In the genomic region with DNA sequence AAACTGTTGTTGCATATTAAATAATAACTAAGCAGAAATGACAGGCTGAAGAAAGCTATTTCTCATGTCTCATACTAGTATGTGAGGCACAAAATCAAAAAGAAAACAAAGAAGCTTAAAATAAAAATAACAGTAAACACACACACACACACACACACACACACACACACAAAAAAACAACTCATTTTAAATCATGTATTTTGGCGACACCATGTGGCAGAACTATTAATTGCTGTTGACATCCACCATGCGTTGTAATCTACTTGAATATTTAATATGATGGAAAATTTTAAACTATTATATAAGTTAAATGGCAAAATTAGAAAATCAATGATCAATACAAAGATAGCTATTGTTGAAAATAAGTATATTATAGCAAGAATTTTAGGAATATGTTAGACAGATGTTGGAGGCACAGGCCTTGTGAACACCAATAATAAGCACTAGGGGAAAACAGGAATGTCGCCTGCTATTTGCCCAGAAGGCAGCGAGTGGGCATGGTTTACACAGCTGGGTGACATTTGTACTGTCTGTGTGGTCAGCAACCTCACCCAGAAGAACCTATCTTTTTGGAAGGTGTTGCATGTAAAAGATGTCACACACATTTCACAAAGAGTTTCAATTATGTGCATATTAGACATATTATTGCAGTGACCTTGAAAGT, we compare ENCODE assay signal across 9 mouse cellular contexts. TPM values are rescaled to one million over a fixed set of nuclear protein-coding genes. Genes with fewer than 3 reads are reported as not detected.
A peak's percentile ranks its signal among the peaks of the same experiment; 100 is the strongest.
DNase-seq lines count a peak whose midpoint lies in the region; ATAC-seq lines count a peak whose summit lies in the region.
"Had no signal": no experiment of that assay in that cellular context is flagged by ENCODE, and none has a peak within 500 bp of the region (broad histone marks: within the 10 kb centered on the region; RNA-seq: fewer than 3 reads in every experiment).

No protein-coding gene starts in this region.

- ATAC-seq in heart, embryonic 12.5 days (ENCODE audit: insufficient number of reproducible peaks, low FRiP score), result no peak
- no peak for ATAC-seq in activated CD4-positive, CD25-positive, alpha-beta regulatory T cell, adult 4 months

- no peak overlapping the region for H3K4me2 ChIP-seq in heart, embryonic 12.5 days

- no peaks in the 10 kb centered on the region for H3K36me3 ChIP-seq in heart, embryonic 12.5 days

- no peak overlapping the region for H3K9ac ChIP-seq in heart, embryonic 12.5 days

- no peaks in the 10 kb centered on the region for H3K27me3 ChIP-seq in heart, embryonic 12.5 days (replicated peaks)

- DNase-seq in heart, postnatal 4 days, result peak; percentile 44
- peak; percentile 69 for DNase-seq in 3T3-L1 (ENCODE audit: low read depth, low spot score)
- peak; percentile 49 for DNase-seq in Muller cell, postnatal 12 days (ENCODE audit: inconsistent ontology term)
- peak; percentile 41 for DNase-seq in embryo, embryonic 9.5 days (ENCODE audit: extremely low spot score)
- peak; percentile 36 for DNase-seq in left cerebral cortex, postnatal 4 days
- no peak for DNase-seq in gastrocnemius, adult 8-10 months (ENCODE audit: low spot score in 2 of 2)

- H3K4me3 ChIP-seq in heart, embryonic 12.5 days, result no peak overlapping the region

- no peaks in the 10 kb centered on the region for H3K4me1 ChIP-seq in heart, embryonic 12.5 days (replicated peaks)

- H3K9me3 ChIP-seq in heart, embryonic 12.5 days (replicated peaks), result no peaks in the 10 kb centered on the region

- no peak overlapping the region for H3K27ac ChIP-seq in heart, embryonic 12.5 days (ENCODE audit: poor library complexity, severe bottlenecking)

- WGBS in heart, embryonic 12.5 days, result 27% methylated on average over 4 of the region's 4 CpGs

- intact Hi-C loops in left cerebral cortex, postnatal 4 days (cut with DNase I), result loop anchor here (2.0 kb wide), 2 partner anchors 451 to 493 kb away; no protein-coding TSS in a partner anchor

RNA-seq across cellular contexts. Expression of a gene that starts 18.7 kb away (rescaled TPM):
- 1 to 10 TPM in 1 of 2 experiments, under 1 TPM in 1; 0.64 to 1.6 TPM for total RNA-seq in heart, postnatal 4 days (2021)
- polyA plus RNA-seq in heart, embryonic 12.5 days (2016; fragmentation: Nextera tagmentation; extraction: Ambion mirVana), result 1.7 and 2.6 TPM in 2 replicates
- total RNA-seq in left cerebral cortex, postnatal 4 days (2021), result 1 to 10 TPM; 1.3 to 1.6 TPM
- total RNA-seq in gastrocnemius, adult 8-10 months (2022), result under 1 TPM in 1 of 4 experiments, not detected in 3; 0.13 TPM
- polyA plus RNA-seq in activated CD4-positive, CD25-positive, alpha-beta regulatory T cell, adult 4 months (2017; shearing (Covaris generic)), result not detected
- total RNA-seq: hematopoietic stem cell, adult 5-6 weeks had no signal

RNA-seq across cellular contexts. Expression of a gene that starts 46.2 kb away (rescaled TPM):
- under 1 TPM; 0.16 to 0.19 TPM for total RNA-seq in heart, postnatal 4 days (2021)
- polyA plus RNA-seq in heart, embryonic 12.5 days (2016; fragmentation: Nextera tagmentation; extraction: Ambion mirVana), result 0.12 and 0.13 TPM in 2 replicates
- total RNA-seq in left cerebral cortex, postnatal 4 days (2021), result under 1 TPM; 0.16 to 0.32 TPM
- not detected for total RNA-seq in gastrocnemius, adult 8-10 months (2022)
- under 1 TPM in 1 of 2 experiments, not detected in 1; 0.07 TPM for polyA plus RNA-seq in activated CD4-positive, CD25-positive, alpha-beta regulatory T cell, adult 4 months (2017; shearing (Covaris generic))
- total RNA-seq: hematopoietic stem cell, adult 5-6 weeks had no signal

Comparison
In these comparisons a context has a peak if more than half of its experiments do, and no peak if none do; other contexts are left out.
1. DNase-seq: peak in heart, postnatal 4 days (single experiment), 3T3-L1 (single experiment), Muller cell, postnatal 12 days (single experiment), embryo, embryonic 9.5 days (single experiment) and left cerebral cortex, postnatal 4 days (single experiment); none in gastrocnemius, adult 8-10 months (0 of 2).